Mouse (Mus musculus): Measurements from ENCODE around the gene Plgrkt. TPM values are rescaled to one million over a fixed set of nuclear protein-coding genes. Genes with fewer than 3 reads are reported as not detected.

The Plgrkt gene
- total and polyA plus RNA-seq, 2 experiments from 2014 or later: 53.5 to 55.6 TPM

GRCm38 (mm10) chr19:29372138-29372537, 4.9 kb upstream of the Plgrkt start:
- DNase-seq (ENCODE audit: low spot score) (no peak), ATAC-seq (ENCODE audit: insufficient read depth, low read depth) (no peak)
- Histone ChIP-seq H3K27ac (ENCODE audit: low read depth) (no peak overlapping the region), H3K4me2 (ENCODE audit: low read depth, low read length) (peak overlapping the region; percentile 27), H3K9ac (replicated peaks; ENCODE audit: low read depth, low read length) (no peak overlapping the region), H3K4me1 (ENCODE audit: control insufficient read depth, insufficient read depth) (no peaks in the 10 kb centered on the region; the same call in 1 of the 2 replicates), H3K36me3 (replicated peaks; ENCODE audit: control insufficient read depth, insufficient read depth, low read length) (no peaks in the 10 kb centered on the region), H3K4me3 (ENCODE audit: low read depth, low read length) (peak overlapping the region; percentile 14; the same call in 1 of the 2 replicates), H3K27me3 (ENCODE audit: control insufficient read depth, insufficient read depth, low read length) (no peaks in the 10 kb centered on the region), H3K9me3 (replicated peaks; ENCODE audit: control insufficient read depth, low read length) (no peaks in the 10 kb centered on the region)
- TF ChIP-seq CTCF (IDR thresholded peaks at IDR 0.05; ENCODE audit: low read depth) (no peak), EP300 (IDR thresholded peaks at IDR 0.05; ENCODE audit: low read depth) (no peak)
- WGBS: 53% methylated on average over 4 of the region's 4 CpGs

- Histone ChIP-seq H3K9ac (replicated peaks; ENCODE audit: low read depth, low read length) (no peak overlapping the region), H3K4me2 (ENCODE audit: low read depth, low read length) (peak overlapping the region; percentile 27), H3K27ac (ENCODE audit: low read depth) (no peak overlapping the region), H3K4me3 (ENCODE audit: low read depth, low read length) (peak overlapping the region; percentile 14; the same call in 1 of the 2 replicates), H3K4me1 (ENCODE audit: control insufficient read depth, insufficient read depth) (no peaks in the 10 kb centered on the region; the same call in 1 of the 2 replicates), H3K27me3 (ENCODE audit: control insufficient read depth, insufficient read depth, low read length) (no peaks in the 10 kb centered on the region), H3K36me3 (replicated peaks; ENCODE audit: control insufficient read depth, insufficient read depth, low read length) (no peaks in the 10 kb centered on the region), H3K9me3 (replicated peaks; ENCODE audit: control insufficient read depth, low read length) (no peaks in the 10 kb centered on the region)
- TF ChIP-seq CTCF (IDR thresholded peaks at IDR 0.05; ENCODE audit: low read depth): no peak
- no peak for TF ChIP-seq EP300 (IDR thresholded peaks at IDR 0.05; ENCODE audit: low read depth)
- no peak for DNase-seq (ENCODE audit: low spot score)
- ATAC-seq (ENCODE audit: insufficient read depth, low read depth): no peak
- WGBS: 78% methylated on average over 18 of the region's 18 CpGs
Measured at GRCm38 (mm10) chr19:29371284-29372081, 4.3 kb upstream of the Plgrkt start.

- ATAC-seq (ENCODE audit: insufficient read depth, low read depth) (no peak), DNase-seq (ENCODE audit: low spot score) (no peak)
- TF ChIP-seq EP300 (IDR thresholded peaks at IDR 0.05; ENCODE audit: low read depth): no peak
- TF ChIP-seq CTCF (IDR thresholded peaks at IDR 0.05; ENCODE audit: low read depth): no peak
- H3K9ac ChIP-seq (replicated peaks; ENCODE audit: low read depth, low read length): no peak overlapping the region
- no peaks in the 10 kb centered on the region for H3K27me3 ChIP-seq (ENCODE audit: control insufficient read depth, insufficient read depth, low read length)
- WGBS: 89% methylated on average over 7 of the region's 7 CpGs
- H3K4me3 ChIP-seq (ENCODE audit: low read depth, low read length): no peak overlapping the region
- no peak overlapping the region for H3K27ac ChIP-seq (ENCODE audit: low read depth)
- H3K4me2 ChIP-seq (ENCODE audit: low read depth, low read length): no peak overlapping the region
- H3K9me3 ChIP-seq (replicated peaks; ENCODE audit: control insufficient read depth, low read length): no peaks in the 10 kb centered on the region
- H3K36me3 ChIP-seq (replicated peaks; ENCODE audit: control insufficient read depth, insufficient read depth, low read length): no peaks in the 10 kb centered on the region
- H3K4me1 ChIP-seq (ENCODE audit: control insufficient read depth, insufficient read depth): no peaks in the 10 kb centered on the region; the same call in 1 of the 2 replicates
Measured at GRCm38 (mm10) chr19:29370545-29371283, 3.5 kb upstream of the Plgrkt start.

- no peak for DNase-seq (ENCODE audit: low spot score)
- ATAC-seq (ENCODE audit: insufficient read depth, low read depth): no peak
- TF ChIP-seq CTCF (IDR thresholded peaks at IDR 0.05; ENCODE audit: low read depth): no peak
- TF ChIP-seq EP300 (IDR thresholded peaks at IDR 0.05; ENCODE audit: low read depth): no peak
- Histone ChIP-seq H3K4me1 (ENCODE audit: control insufficient read depth, insufficient read depth) (no peaks in the 10 kb centered on the region; the same call in 1 of the 2 replicates), H3K27me3 (ENCODE audit: control insufficient read depth, insufficient read depth, low read length) (no peaks in the 10 kb centered on the region), H3K4me2 (ENCODE audit: low read depth, low read length) (no peak overlapping the region), H3K9me3 (replicated peaks; ENCODE audit: control insufficient read depth, low read length) (no peaks in the 10 kb centered on the region), H3K4me3 (ENCODE audit: low read depth, low read length) (no peak overlapping the region), H3K36me3 (replicated peaks; ENCODE audit: control insufficient read depth, insufficient read depth, low read length) (no peaks in the 10 kb centered on the region), H3K9ac (replicated peaks; ENCODE audit: low read depth, low read length) (no peak overlapping the region), H3K27ac (ENCODE audit: low read depth) (no peak overlapping the region)
- WGBS: 61% methylated on average over 12 of the region's 12 CpGs
Measured at GRCm38 (mm10) chr19:29370112-29370511, 2.9 kb upstream of the Plgrkt start.

- TF ChIP-seq CTCF (IDR thresholded peaks at IDR 0.05; ENCODE audit: low read depth) (no peak), EP300 (IDR thresholded peaks at IDR 0.05; ENCODE audit: low read depth) (no peak)
- Histone ChIP-seq H3K9me3 (replicated peaks; ENCODE audit: control insufficient read depth, low read length) (no peaks in the 10 kb centered on the region), H3K4me1 (ENCODE audit: control insufficient read depth, insufficient read depth) (no peaks in the 10 kb centered on the region; the same call in 1 of the 2 replicates), H3K4me3 (ENCODE audit: low read depth, low read length) (no peak overlapping the region), H3K36me3 (replicated peaks; ENCODE audit: control insufficient read depth, insufficient read depth, low read length) (no peaks in the 10 kb centered on the region), H3K4me2 (ENCODE audit: low read depth, low read length) (no peak overlapping the region), H3K27ac (ENCODE audit: low read depth) (no peak overlapping the region), H3K9ac (replicated peaks; ENCODE audit: low read depth, low read length) (no peak overlapping the region), H3K27me3 (ENCODE audit: control insufficient read depth, insufficient read depth, low read length) (no peaks in the 10 kb centered on the region)
- 81% methylated on average over 3 of the region's 3 CpGs for WGBS
- ATAC-seq (ENCODE audit: insufficient read depth, low read depth): no peak
- DNase-seq (ENCODE audit: low spot score): no peak
Measured at GRCm38 (mm10) chr19:29368671-29369309, 1.6 kb upstream of the Plgrkt start.

Data from heart, postnatal 0 days (tissue).